Mouse (Mus musculus) MEL (cell line): ENCODE measurements around the gene Cox16.
"Not testable (repeated sequence)": the region's sequence is repeated elsewhere in the genome, so short reads cannot be mapped to it uniquely, and the experiment has no call there.

Experiments used
- CHD1 ChIP-seq: IDR thresholded peaks from 2 replicates; pipeline ENCODE4 v1.6.1; 2012; ENCODE audit warnings: low read depth, mild to moderate bottlenecking, inconsistent platforms, low read length, improper control_type of control experiment
- CHD2 ChIP-seq: IDR thresholded peaks from 2 replicates; pipeline ENCODE4 v1.6.1; 2011; ENCODE audit warnings: low read length, improper control_type of control experiment
- CTCF ChIP-seq, 3 experiments: IDR thresholded peaks in 2 of 3; conservative IDR thresholded peaks in 1 of 3; 2 replicates each; pipeline ENCODE4 v1.5.1; 2011 to 2012; ENCODE audit warnings: low read length in 3 of 3, low read depth in 2 of 3, mild to moderate bottlenecking in 2 of 3, improper control_type of control experiment in 1 of 3, inconsistent platforms in 1 of 3, mixed read lengths in 1 of 3, moderate library complexity in 1 of 3; ENCODE audit not compliant: control insufficient read depth in 1 of 3, insufficient read depth in 1 of 3, poor library complexity in 1 of 3, severe bottlenecking in 1 of 3
- EP300 ChIP-seq, 2 experiments: IDR thresholded peaks; 2 replicates each; pipeline ENCODE4 v1.6.1; 2011; ENCODE audit warnings: improper control_type of control experiment in 2 of 2, low read length in 2 of 2, low read depth in 1 of 2, mild to moderate bottlenecking in 1 of 2
- ETS1 ChIP-seq: IDR thresholded peaks from 2 replicates; pipeline ENCODE4 v1.6.1; 2012; ENCODE audit warnings: low read depth, mild to moderate bottlenecking, inconsistent platforms, low read length, improper control_type of control experiment, moderate library complexity
- GATA1 ChIP-seq: IDR thresholded peaks from 2 replicates; pipeline ENCODE4 v1.6.1; 2011; ENCODE audit warnings: low read depth, low read length, improper control_type of control experiment
- MAZ ChIP-seq: IDR thresholded peaks from 2 replicates; pipeline ENCODE4 v1.6.1; 2012; ENCODE audit warnings: low read depth, mild to moderate bottlenecking, inconsistent platforms, low read length, improper control_type of control experiment
- MYC ChIP-seq: IDR thresholded peaks from 2 replicates; pipeline ENCODE4 v1.6.1; 2011; ENCODE audit warnings: low read depth, mild to moderate bottlenecking, low read length, improper control_type of control experiment, moderate library complexity
- NRF1 ChIP-seq: IDR thresholded peaks from 2 replicates; pipeline ENCODE4 v1.6.1; 2014; ENCODE audit warnings: low read depth, mild to moderate bottlenecking, inconsistent platforms, low read length, improper control_type of control experiment, moderate library complexity; ENCODE audit not compliant: poor library complexity, insufficient read depth, severe bottlenecking
- POLR2A ChIP-seq, 2 experiments: IDR thresholded peaks; 2 replicates each; pipeline ENCODE4 v1.6.1; 2011 to 2012; ENCODE audit warnings: low read length in 2 of 2, mild to moderate bottlenecking in 2 of 2, control low read depth in 1 of 2, improper control_type of control experiment in 1 of 2, low read depth in 1 of 2, moderate library complexity in 1 of 2; ENCODE audit not compliant: control insufficient read depth in 1 of 2, insufficient read depth in 1 of 2, poor library complexity in 1 of 2
- TAL1 ChIP-seq: IDR thresholded peaks from 2 replicates; pipeline ENCODE4 v1.6.1; 2012; ENCODE audit warnings: mild to moderate bottlenecking, inconsistent platforms, low read length, moderate library complexity, mixed read lengths
- USF1 ChIP-seq: IDR thresholded peaks from 2 replicates; pipeline ENCODE4 v1.6.1; 2014; ENCODE audit warnings: low read depth, mild to moderate bottlenecking, inconsistent platforms, low read length, improper control_type of control experiment, moderate library complexity
- ZC3H11A ChIP-seq: IDR thresholded peaks from 2 replicates; pipeline ENCODE4 v1.6.1; 2012; ENCODE audit warnings: low read depth, mild to moderate bottlenecking, inconsistent platforms, low read length, improper control_type of control experiment

GRCm38 (mm10) chr12:81459051-81459450 is 25.9 kb downstream of the Cox16 start:
- not testable (repeated sequence) for TF ChIP-seq CTCF (IDR thresholded peaks at IDR 0.05 in 2 of 3, conservative IDR thresholded peaks at IDR 0.05 in 1 of 3; ENCODE audit: control insufficient read depth in 1 of 3, insufficient read depth in 1 of 3, low read depth in 2 of 3, low read length in 3 of 3, poor library complexity in 1 of 3, severe bottlenecking in 1 of 3); EP300 (IDR thresholded peaks at IDR 0.05; ENCODE audit: low read depth in 1 of 2, low read length in 2 of 2); ZC3H11A; TAL1; GATA1; ETS1; NRF1; USF1; POLR2A (IDR thresholded peaks at IDR 0.05; ENCODE audit: control insufficient read depth in 1 of 2, insufficient read depth in 1 of 2, low read depth in 1 of 2, low read length in 2 of 2, poor library complexity in 1 of 2); CHD1; MAZ; MYC; CHD2
